Mouse (Mus musculus) CD4-positive helper T cell, adult 2 months (primary cell): ENCODE measurements around the gene Anxa10.

ENCODE experiments used
- DNase-seq: peaks from one replicate; pipeline ENCODE4 v3.0.0-alpha.2; 2012; ENCODE audit warnings: low read depth, missing footprints, low spot score

Anxa10 gene

DNA sequence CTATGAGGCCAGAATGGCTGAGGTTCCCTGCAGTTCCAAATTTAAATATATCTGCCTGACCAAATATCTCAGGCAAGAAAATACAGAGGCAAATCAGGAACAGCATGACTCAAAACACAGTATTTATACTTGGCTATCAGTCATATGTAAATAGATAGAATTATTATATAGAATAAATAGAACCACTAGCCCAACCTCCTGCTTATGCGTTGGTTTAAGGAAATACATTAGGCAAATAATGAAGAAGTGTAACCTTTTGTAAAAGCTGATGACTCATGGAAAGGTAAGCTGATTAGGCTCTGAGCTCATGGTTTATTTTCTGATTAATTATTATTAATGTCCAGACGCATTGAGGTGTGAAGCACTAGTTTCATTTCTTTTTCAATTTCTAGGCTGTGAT lies at the start of gene Anxa10:
Anxa10 (minus strand) TSS at position 53 of the 400 bp plus-strand sequence.
- DNase-seq = no peak

DNA sequence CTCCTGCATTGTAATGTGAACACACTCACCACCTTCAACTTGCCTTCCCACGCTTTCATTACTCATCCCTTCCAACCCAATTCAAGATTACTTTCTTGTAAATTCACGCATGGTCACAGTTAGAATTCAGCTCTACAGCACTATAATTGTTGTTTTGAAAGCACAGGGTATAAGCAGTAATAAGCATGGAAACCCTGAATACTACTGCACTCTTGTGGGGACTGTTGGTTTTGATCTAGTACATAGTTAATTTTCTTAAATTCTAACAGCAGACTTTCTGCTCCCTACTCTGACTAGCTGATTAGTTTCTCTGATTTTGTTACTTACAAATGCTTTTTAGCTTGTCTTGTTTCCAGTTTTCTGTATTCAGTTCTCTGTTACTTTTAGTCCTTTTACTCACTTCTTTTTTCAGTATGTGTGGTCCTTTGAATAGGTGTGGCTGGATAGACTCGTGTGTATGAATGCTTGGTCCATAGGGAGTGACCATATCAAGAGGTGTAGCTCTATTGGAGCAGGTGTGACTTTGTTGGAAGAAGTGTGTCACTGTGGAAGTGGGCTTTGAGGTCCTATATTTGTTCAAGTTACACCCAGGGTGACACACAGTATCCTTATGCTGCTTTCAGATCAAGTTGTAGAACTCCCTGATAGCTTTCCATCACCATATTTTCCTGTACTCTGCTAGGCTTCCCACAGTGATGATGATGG lies 9.9 kb upstream of the Anxa10 start:
- DNase-seq = no peak

DNA sequence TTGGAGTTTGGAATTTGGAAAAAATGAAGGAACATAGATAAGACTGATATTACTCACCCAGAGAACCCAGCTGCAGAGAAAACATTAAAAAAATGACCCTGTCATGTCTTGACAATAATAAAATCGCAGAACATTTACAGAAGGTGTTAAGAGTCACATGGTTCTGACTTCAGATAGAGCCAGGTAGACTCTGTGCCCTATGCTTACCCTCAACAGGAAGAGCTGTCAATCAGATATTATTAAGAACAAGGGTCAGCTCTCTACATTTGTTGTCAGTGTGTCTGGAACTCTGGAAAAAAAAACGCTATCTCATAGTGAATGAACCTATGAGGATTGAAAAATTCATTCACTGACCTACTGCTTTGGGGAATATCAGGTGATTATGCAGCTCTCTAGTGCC lies 25.7 kb downstream of the Anxa10 start:
- DNase-seq = no peak

DNA sequence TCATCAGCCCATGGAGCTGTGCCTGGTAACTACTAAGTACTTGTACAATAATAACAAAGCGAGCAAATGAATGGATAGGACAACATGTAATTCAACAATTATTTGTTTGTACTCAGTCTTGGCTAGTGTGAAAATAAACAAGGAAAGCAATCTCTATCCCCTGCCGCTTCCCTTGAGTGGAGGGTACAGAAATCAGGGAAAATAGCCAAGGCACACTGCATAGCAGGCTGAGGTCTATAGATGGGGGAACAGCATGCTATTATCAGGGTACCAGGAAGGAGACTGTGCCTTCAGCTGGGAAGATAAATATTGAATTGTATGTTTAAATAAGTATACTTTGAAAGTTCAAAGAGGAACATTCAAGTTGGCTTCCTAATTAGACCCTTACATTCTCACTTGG lies 41.1 kb downstream of the Anxa10 start:
- DNase-seq = no peak

DNA sequence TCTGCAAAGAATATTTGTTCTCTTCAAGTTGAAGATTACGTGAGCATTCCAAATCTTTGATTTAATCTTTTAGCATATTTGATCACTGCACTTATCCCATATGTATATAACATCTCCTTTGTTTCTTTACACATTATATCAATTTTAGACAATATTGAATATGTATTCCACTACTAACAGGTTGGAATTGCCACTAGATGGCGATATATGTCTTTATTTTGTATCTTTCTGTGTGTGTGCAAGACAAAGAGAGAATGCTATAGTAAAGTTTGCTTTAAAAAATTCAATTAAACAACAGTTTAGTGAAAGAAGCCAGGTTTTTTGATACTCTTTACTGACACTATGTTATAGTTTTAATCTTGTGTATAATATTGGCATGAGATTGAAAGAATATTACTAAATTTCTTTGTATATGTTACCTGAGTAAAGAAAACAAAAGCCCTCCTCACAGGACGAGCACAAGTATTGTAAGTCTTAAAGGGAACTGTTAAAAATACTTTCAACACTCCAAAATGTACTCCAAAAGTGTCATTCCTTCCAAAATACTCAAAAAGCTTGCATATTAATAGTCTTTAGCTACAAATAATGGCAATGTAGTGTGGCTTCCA lies 42.7 kb downstream of the Anxa10 start:
- DNase-seq = no peak

DNA sequence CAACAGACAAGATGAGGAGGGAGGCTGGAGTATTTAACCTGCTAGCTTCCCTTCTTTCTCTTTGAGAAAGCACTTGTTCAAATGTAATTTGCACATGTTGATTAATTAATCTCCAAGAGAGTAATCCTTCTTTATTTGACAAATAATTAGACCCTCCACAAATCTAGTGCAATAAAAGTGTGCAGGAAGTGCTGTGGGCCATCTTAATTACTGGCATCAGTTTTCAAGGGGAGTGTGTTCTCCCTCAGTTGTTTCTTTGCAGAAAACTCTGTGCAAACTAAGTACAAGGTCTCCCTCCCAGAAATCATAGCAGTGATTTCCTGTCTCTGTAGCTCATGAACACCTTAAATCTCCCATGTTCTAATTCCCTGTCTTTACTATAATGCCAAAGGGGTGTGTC lies 54.6 kb downstream of the Anxa10 start:
- DNase-seq = no peak

DNA sequence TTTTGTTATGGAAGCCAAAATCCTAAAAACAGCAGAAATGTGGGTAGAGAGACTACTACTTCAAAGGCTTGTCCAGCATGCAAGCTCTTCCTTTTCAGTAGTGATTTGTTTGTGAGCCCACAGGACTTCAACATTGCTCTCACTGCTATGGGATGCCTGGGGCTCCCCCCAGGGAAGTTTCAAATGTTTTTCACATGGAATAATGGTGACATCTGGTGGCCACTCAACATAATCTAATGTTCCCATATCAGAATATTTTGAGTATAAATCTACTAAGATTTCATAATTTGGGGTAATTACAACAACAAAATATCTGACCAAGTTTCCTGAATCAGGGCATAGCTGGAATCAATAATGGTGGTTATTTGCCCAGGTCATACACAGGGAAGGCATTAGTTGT lies 62.6 kb downstream of the Anxa10 start:
- no peak for DNase-seq

DNA sequence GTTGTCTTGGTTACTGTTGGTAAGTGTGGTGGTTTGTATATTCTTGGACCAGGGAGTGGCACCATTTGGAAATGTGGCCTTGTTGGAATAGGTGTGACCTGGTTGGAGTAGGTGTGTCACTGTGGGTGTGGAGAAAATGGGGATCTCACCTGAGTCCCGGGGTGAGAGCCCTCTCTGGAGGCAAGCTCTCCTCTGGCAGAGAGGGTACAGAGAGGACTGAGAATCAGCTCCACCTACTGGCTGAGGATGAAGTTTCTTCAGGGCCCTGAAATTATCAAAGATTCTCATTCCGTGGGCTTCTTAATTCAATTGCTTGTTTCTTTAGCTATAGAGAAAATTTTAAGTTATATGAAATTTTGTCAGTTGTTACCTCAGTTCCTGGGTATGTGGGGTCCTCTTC lies 76.1 kb downstream of the Anxa10 start:
- no peak for DNase-seq

DNA sequence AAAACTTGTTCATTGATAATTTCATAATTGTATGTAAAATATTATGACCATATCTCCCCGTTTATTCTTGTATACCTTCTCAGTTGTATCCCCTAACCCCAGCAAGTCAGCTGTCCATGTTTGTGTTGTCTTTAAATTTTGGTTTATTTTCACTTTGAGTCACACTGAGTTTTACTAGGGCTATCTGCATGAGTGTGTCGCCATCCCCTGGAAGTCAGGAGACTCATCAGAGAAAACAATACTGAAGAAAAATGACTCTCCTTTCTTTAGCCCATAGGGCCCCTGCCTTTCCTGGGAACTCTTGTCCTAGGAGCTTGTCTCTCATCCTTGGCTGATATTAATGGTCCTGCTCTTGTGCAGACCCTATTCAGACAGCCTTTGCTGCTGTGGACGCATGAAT lies 88.6 kb downstream of the Anxa10 start:
- no peak for DNase-seq

DNA sequence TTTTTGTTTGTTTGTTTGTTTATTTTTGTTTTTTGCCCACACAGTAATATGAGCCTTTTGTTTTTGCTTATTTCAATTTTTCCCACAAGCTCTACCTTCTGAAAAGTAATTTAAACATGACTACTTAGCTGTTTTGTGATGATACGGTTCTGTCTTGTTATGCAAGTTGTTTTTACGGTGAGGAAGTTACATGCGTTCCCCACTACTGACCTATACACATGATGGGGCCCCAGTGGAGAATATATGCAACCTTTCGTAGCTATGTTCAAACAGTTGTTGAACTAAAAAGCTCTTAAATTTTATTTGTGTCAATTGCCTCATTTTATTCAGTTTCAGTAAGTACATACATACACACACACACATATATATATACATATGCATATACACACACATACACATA lies 108.4 kb downstream of the Anxa10 start:
- DNase-seq = no peak

DNA sequence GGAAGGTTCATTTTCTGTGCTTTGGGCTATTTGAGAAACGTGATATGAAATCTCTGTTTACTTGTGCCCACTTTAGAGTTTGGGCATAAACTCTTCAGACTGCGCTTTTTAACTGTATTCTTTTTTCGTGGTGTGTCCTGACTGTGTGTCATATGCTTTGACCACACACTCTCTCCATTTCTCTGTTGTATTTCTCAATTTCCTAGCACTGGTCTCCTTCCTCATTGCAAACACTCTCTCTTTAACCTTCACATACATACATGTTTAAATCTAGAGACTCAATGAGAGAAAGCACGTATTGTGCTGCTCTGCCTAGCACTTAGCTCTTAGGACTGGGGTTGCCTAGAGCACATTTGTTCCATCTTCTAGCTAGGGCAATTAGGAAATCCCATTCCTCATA lies 108.8 kb downstream of the Anxa10 start:
- DNase-seq = no peak
